14 mouse cellular contexts compared by ENCODE assay signal in genomic region chr5:125053661-125054060, GRCm38 (mm10). TPM values are rescaled to one million over a fixed set of nuclear protein-coding genes. Genes with fewer than 3 reads are reported as not detected.
DNase-seq lines count a peak whose midpoint lies in the region; ATAC-seq and TF ChIP-seq lines count a peak whose summit lies in the region.
"Had no signal": no experiment of that assay in that cellular context is flagged by ENCODE, and none has a peak within 500 bp of the region (broad histone marks: within the 10 kb centered on the region; RNA-seq: fewer than 3 reads in every experiment).

No protein-coding gene starts in this region.

- H3K4me3 ChIP-seq in forebrain, embryonic 13.5 days: no peak overlapping the region
- H3K4me3 ChIP-seq in forebrain, postnatal 0 days (ENCODE audit: low read depth, low read length): no peak overlapping the region
- no peak overlapping the region for H3K4me3 ChIP-seq in kidney, adult 2 months (ENCODE audit: insufficient read depth, low read depth, low read length)
- peak overlapping the region; percentile 35 for H3K4me3 ChIP-seq in liver, embryonic 13.5 days (replicated peaks)
- H3K4me3 ChIP-seq in midbrain, embryonic 14.5 days (replicated peaks; ENCODE audit: low read depth, low read length): no peak overlapping the region
- H3K4me3 ChIP-seq: midbrain, embryonic 12.5 days had no signal

- H3K27ac ChIP-seq in forebrain, embryonic 13.5 days: peak overlapping the region; percentile 17; the same call in 1 of the 2 replicates
- H3K27ac ChIP-seq in forebrain, postnatal 0 days (ENCODE audit: low read depth, low read length): no peak overlapping the region
- H3K27ac ChIP-seq in kidney, adult 2 months (ENCODE audit: insufficient read depth, low read depth, low read length): 0 out of 2 replicates have a peak overlapping the region, but pooled peaks have one; percentile 0
- peak overlapping the region; percentile 94 for H3K27ac ChIP-seq in liver, embryonic 13.5 days
- no peak overlapping the region for H3K27ac ChIP-seq in midbrain, embryonic 14.5 days (replicated peaks; ENCODE audit: low read depth, low read length)
- H3K27ac ChIP-seq: midbrain, embryonic 12.5 days had no signal

- no peaks in the 10 kb centered on the region for H3K27me3 ChIP-seq in forebrain, embryonic 13.5 days
- no peaks in the 10 kb centered on the region for H3K27me3 ChIP-seq in forebrain, postnatal 0 days (ENCODE audit: insufficient read depth, low read length)
- no peaks in the 10 kb centered on the region for H3K27me3 ChIP-seq in kidney, adult 2 months (replicated peaks; ENCODE audit: control insufficient read depth, insufficient read depth, low read length)
- peaks cover 20% of the 10 kb centered on the region for H3K27me3 ChIP-seq in liver, embryonic 13.5 days
- no peaks in the 10 kb centered on the region for H3K27me3 ChIP-seq in midbrain, embryonic 14.5 days (ENCODE audit: control insufficient read depth, insufficient read depth, low read length)

- H3K4me1 ChIP-seq in forebrain, embryonic 13.5 days: peaks cover 46% of the 10 kb centered on the region
- peaks cover 5% of the 10 kb centered on the region for H3K4me1 ChIP-seq in forebrain, postnatal 0 days (ENCODE audit: insufficient read depth)
- peaks cover 11% of the 10 kb centered on the region for H3K4me1 ChIP-seq in kidney, adult 2 months (ENCODE audit: control insufficient read depth, insufficient read depth, low read length)
- H3K4me1 ChIP-seq in liver, embryonic 13.5 days (replicated peaks): peaks cover 99% of the 10 kb centered on the region
- H3K4me1 ChIP-seq in midbrain, embryonic 14.5 days (ENCODE audit: control insufficient read depth, insufficient read depth, low read length): peaks cover 29% of the 10 kb centered on the region

- no peak for TF ChIP-seq POLR2A in kidney, adult 2 months (IDR thresholded peaks at IDR 0.05; ENCODE audit: low read depth, low read length)

- H3K4me2 ChIP-seq in forebrain, embryonic 13.5 days: no peak overlapping the region
- H3K4me2 ChIP-seq in forebrain, postnatal 0 days (ENCODE audit: low read depth): no peak overlapping the region
- H3K4me2 ChIP-seq in liver, embryonic 13.5 days: peak overlapping the region; percentile 63
- H3K4me2 ChIP-seq in midbrain, embryonic 14.5 days (ENCODE audit: low read length): no peak overlapping the region
- H3K4me2 ChIP-seq: midbrain, embryonic 12.5 days had no signal

- no peak for DNase-seq in forebrain, postnatal 0 days
- no peak for DNase-seq in kidney, adult 2 months
- no peak for DNase-seq in kidney, adult 8-10 months
- peak; percentile 59 for DNase-seq in c-Kit-positive CD71-positive TER-119-positive erythroid progenitor cells, embryonic 14.5 days (ENCODE audit: low spot score)
- peak; percentile 59 for DNase-seq in liver, embryonic 13.5 days
- DNase-seq in midbrain, embryonic 14.5 days: no peak
- no peak for DNase-seq in urinary bladder, postnatal 14 days (ENCODE audit: low spot score)

- no peak overlapping the region for H3K9ac ChIP-seq in forebrain, embryonic 13.5 days
- no peak overlapping the region for H3K9ac ChIP-seq in forebrain, postnatal 0 days
- H3K9ac ChIP-seq in liver, embryonic 13.5 days: peak overlapping the region; percentile 68
- no peak overlapping the region for H3K9ac ChIP-seq in midbrain, embryonic 14.5 days (replicated peaks; ENCODE audit: low read length)
- H3K9ac ChIP-seq: midbrain, embryonic 12.5 days had no signal

- 67% methylated on average over 7 of the region's 7 CpGs for WGBS in forebrain, embryonic 13.5 days
- WGBS in forebrain, postnatal 0 days: 70% methylated on average over 7 of the region's 7 CpGs
- 84% methylated on average over 7 of the region's 7 CpGs for WGBS in kidney, adult 2 months
- WGBS in liver, embryonic 13.5 days (ENCODE audit: insufficient replicate concordance): 34% methylated on average over 7 of the region's 7 CpGs
- 81% methylated on average over 7 of the region's 7 CpGs for WGBS in midbrain, embryonic 14.5 days

- no peak for ATAC-seq in forebrain, embryonic 13.5 days
- no peak for ATAC-seq in forebrain, postnatal 0 days
- ATAC-seq in liver, embryonic 13.5 days (ENCODE audit: low read depth): peak; percentile 77
- ATAC-seq in midbrain, embryonic 14.5 days (ENCODE audit: low FRiP score, low TSS enrichment): no peak
- ATAC-seq: activated CD4-positive, CD25-positive, alpha-beta regulatory T cell, adult 4 months; intestine, embryonic 16.5 days had no signal

- no peaks in the 10 kb centered on the region for H3K9me3 ChIP-seq in forebrain, embryonic 13.5 days (replicated peaks)
- H3K9me3 ChIP-seq in forebrain, postnatal 0 days (ENCODE audit: low read length): no peaks in the 10 kb centered on the region
- no peaks in the 10 kb centered on the region for H3K9me3 ChIP-seq in liver, embryonic 13.5 days (replicated peaks)
- no peaks in the 10 kb centered on the region for H3K9me3 ChIP-seq in midbrain, embryonic 14.5 days (ENCODE audit: control insufficient read depth, low read length)
- H3K9me3 ChIP-seq: midbrain, embryonic 12.5 days had no signal

- peaks cover 64% of the 10 kb centered on the region for H3K36me3 ChIP-seq in forebrain, embryonic 13.5 days (ENCODE audit: poor library complexity, severe bottlenecking)
- H3K36me3 ChIP-seq in forebrain, postnatal 0 days (ENCODE audit: insufficient read depth): peaks cover 37% of the 10 kb centered on the region
- no peaks in the 10 kb centered on the region for H3K36me3 ChIP-seq in kidney, adult 2 months (ENCODE audit: control insufficient read depth, insufficient read depth, low read length)
- peaks cover 22% of the 10 kb centered on the region for H3K36me3 ChIP-seq in liver, embryonic 13.5 days
- peaks cover 33% of the 10 kb centered on the region for H3K36me3 ChIP-seq in midbrain, embryonic 14.5 days (ENCODE audit: control insufficient read depth, insufficient read depth, low read length)

- TF ChIP-seq CTCF in forebrain, postnatal 0 days (IDR thresholded peaks at IDR 0.05; ENCODE audit: low read depth): no peak
- no peak for TF ChIP-seq CTCF in kidney, adult 2 months (conservative IDR thresholded peaks at IDR 0.05; ENCODE audit: insufficient read depth, insufficient read length, low read depth, low read length)

RNA-seq across cellular contexts. Expression of gene Rflna, which starts 50.6 kb away (rescaled TPM):
- polyA plus RNA-seq in forebrain, embryonic 13.5 days (2015; fragmentation: Nextera tagmentation; extraction: Ambion mirVana): 2.7 and 3.5 TPM in 2 replicates
- total RNA-seq in forebrain, postnatal 0 days (2014; rRNA removed): 3.2 and 6.2 TPM in 2 replicates
- polyA plus RNA-seq in forebrain, postnatal 0 days (2015; fragmentation: Nextera tagmentation; extraction: Ambion mirVana): 4.4 and 4.8 TPM in 2 replicates
- polyA plus RNA-seq in kidney, adult 2 months (2012; rRNA removed): 7.9 and 11.3 TPM in 2 replicates
- 0.27 and 0.32 TPM in 2 replicates for polyA plus RNA-seq in liver, embryonic 13.5 days (2015; fragmentation: Nextera tagmentation; extraction: Ambion mirVana)
- polyA plus RNA-seq in midbrain, embryonic 14.5 days (2014; fragmentation: Nextera tagmentation; extraction: Ambion mirVana): 5.7 and 5.9 TPM in 2 replicates
- total RNA-seq: common myeloid progenitor, adult 5-6 weeks; granulocyte monocyte progenitor cell, adult 5-6 weeks; MEL had no signal

Comparison
In these comparisons a context has a peak if more than half of its experiments do, and no peak if none do; other contexts are left out.
1. H3K27ac ChIP-seq: peak in forebrain, embryonic 13.5 days (single experiment), kidney, adult 2 months (single experiment) and liver, embryonic 13.5 days (single experiment); none in forebrain, postnatal 0 days (single experiment) and midbrain, embryonic 14.5 days (single experiment).
2. DNase-seq: peak in c-Kit-positive CD71-positive TER-119-positive erythroid progenitor cells, embryonic 14.5 days (single experiment) and liver, embryonic 13.5 days (single experiment); none in forebrain, postnatal 0 days (single experiment), kidney, adult 2 months (single experiment), kidney, adult 8-10 months (0 of 2), midbrain, embryonic 14.5 days (single experiment) and urinary bladder, postnatal 14 days (single experiment).